13 mouse cellular contexts compared by ENCODE assay signal in the genomic region with DNA sequence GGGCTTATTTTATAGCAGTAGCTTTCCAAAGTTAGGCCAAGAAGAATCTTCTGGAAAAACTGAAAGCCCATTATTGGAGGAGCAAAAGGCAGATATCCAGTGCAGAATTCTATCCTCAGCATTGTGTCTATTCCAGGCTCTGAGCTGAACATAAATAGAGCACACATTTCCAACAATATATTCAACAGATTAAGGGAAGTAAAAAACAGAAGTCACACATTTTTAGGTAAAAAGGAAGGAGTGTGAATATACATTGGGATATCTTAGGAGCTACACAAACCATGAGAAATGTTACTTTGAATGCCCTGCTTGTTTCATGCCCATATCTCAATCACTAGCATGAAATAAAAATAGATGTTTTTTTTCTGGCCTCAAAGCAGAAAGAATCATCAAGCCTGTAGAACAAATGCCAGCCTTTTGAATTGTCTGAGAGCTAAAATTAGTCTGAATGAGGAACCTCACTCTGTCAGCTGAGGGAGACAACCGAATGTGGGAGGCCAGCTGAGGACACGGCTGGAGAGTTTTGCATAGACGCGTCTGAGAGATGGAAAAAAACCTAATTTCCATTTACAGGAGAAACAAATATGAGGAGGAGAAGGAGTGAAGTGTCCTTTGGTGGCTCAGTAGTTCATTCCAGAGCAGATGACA. TPM values are rescaled to one million over a fixed set of nuclear protein-coding genes. Genes with fewer than 3 reads are reported as not detected.
DNase-seq lines count a peak whose midpoint lies in the region; ATAC-seq and TF ChIP-seq lines count a peak whose summit lies in the region.
"Had no signal": no experiment of that assay in that cellular context is flagged by ENCODE, and none has a peak within 500 bp of the region (broad histone marks: within the 10 kb centered on the region; RNA-seq: fewer than 3 reads in every experiment).

No protein-coding gene starts in this region.

- H3K9ac ChIP-seq in midbrain, embryonic 16.5 days (ENCODE audit: low read depth, low read length), result no peak overlapping the region
- H3K9ac ChIP-seq: embryonic facial prominence, embryonic 13.5 days; intestine, embryonic 15.5 days had no signal

- no peak for TF ChIP-seq POLR2A in cortical plate, adult 2 months (IDR thresholded peaks at IDR 0.05; ENCODE audit: extremely low read depth, insufficient read depth, low read length)

- peaks cover 12% of the 10 kb centered on the region; the same call in 1 of the 2 replicates for H3K4me1 ChIP-seq in cortical plate, adult 2 months (ENCODE audit: control insufficient read depth, insufficient read depth, low read length)
- no peaks in the 10 kb centered on the region for H3K4me1 ChIP-seq in midbrain, embryonic 16.5 days (ENCODE audit: control insufficient read depth, insufficient read depth, low read length)
- H3K4me1 ChIP-seq: embryonic facial prominence, embryonic 13.5 days; intestine, embryonic 15.5 days had no signal

- WGBS in midbrain, embryonic 16.5 days, result 74% methylated on average over 4 of the region's 4 CpGs

- no peaks in the 10 kb centered on the region for H3K27me3 ChIP-seq in midbrain, embryonic 16.5 days (ENCODE audit: control insufficient read depth, insufficient read depth, low read depth, low read length)
- H3K27me3 ChIP-seq: embryonic facial prominence, embryonic 13.5 days; intestine, embryonic 15.5 days had no signal

- no peak for TF ChIP-seq CTCF in cortical plate, adult 2 months (IDR thresholded peaks at IDR 0.05; ENCODE audit: extremely low read depth, insufficient read depth, low read length)

- no peak for ATAC-seq in midbrain, embryonic 16.5 days
- ATAC-seq: forebrain, embryonic 14.5 days; intestine, embryonic 15.5 days had no signal

- no peaks in the 10 kb centered on the region for H3K9me3 ChIP-seq in midbrain, embryonic 16.5 days (replicated peaks; ENCODE audit: control insufficient read depth, low read length, poor library complexity, severe bottlenecking)
- H3K9me3 ChIP-seq: embryonic facial prominence, embryonic 13.5 days; intestine, embryonic 15.5 days had no signal

- no peaks in the 10 kb centered on the region for H3K36me3 ChIP-seq in midbrain, embryonic 16.5 days (ENCODE audit: control insufficient read depth, insufficient read depth, low read length)
- H3K36me3 ChIP-seq: embryonic facial prominence, embryonic 13.5 days; intestine, embryonic 15.5 days had no signal

- H3K27ac ChIP-seq in cortical plate, adult 2 months (ENCODE audit: insufficient read depth, low read length), result peak overlapping the region; percentile 84; the same call in 1 of the 2 replicates
- no peak overlapping the region for H3K27ac ChIP-seq in midbrain, embryonic 16.5 days (ENCODE audit: low read length)
- H3K27ac ChIP-seq: embryonic facial prominence, embryonic 13.5 days; intestine, embryonic 15.5 days had no signal

- no peak overlapping the region for H3K4me2 ChIP-seq in midbrain, embryonic 16.5 days (ENCODE audit: low read length)
- H3K4me2 ChIP-seq: embryonic facial prominence, embryonic 13.5 days; intestine, embryonic 15.5 days had no signal

- intact Hi-C loops in left cerebral cortex, postnatal 4 days (cut with DNase I), result loop anchor here (5.0 to 10.0 kb wide), 3 partner anchors 235 to 363 kb away; partner anchors contain the start of genes Aadat, Gm10283 and Mfap3l

- DNase-seq in left cerebral cortex, adult 11 months (ENCODE audit: low spot score), result peak; percentile 37
- no peak for DNase-seq in left cerebral cortex, postnatal 4 days
- peak; percentile 67 for DNase-seq in layer of hippocampus, adult 9-11 months
- peak; percentile 70 to 84 for DNase-seq in right cerebral cortex, postnatal 10 days (ENCODE audit: low spot score in 2 of 2)
- DNase-seq in gastrocnemius, adult 18-20 months (ENCODE audit: low spot score), result no peak
- DNase-seq: adrenal gland, postnatal 10 days; cerebellum, adult 8-10 months; kidney, postnatal 25 days had no signal

- no peak overlapping the region for H3K4me3 ChIP-seq in cortical plate, adult 2 months (ENCODE audit: insufficient read depth, low read length)
- no peak overlapping the region for H3K4me3 ChIP-seq in midbrain, embryonic 16.5 days (ENCODE audit: low read depth, low read length)
- H3K4me3 ChIP-seq: embryonic facial prominence, embryonic 13.5 days; intestine, embryonic 15.5 days had no signal

RNA-seq across cellular contexts. Expression of gene Hpf1, which starts 22.6 kb away (rescaled TPM):
- 10 to 100 TPM; 50.5 to 58.5 TPM for total RNA-seq in left cerebral cortex, postnatal 4 days (2021)
- polyA plus RNA-seq in cortical plate, adult 2 months (2012; rRNA removed), result 50.7 and 52.1 TPM in 2 replicates
- total RNA-seq in gastrocnemius, adult 18-20 months (2021), result 1 to 10 TPM; 5.5 to 7.7 TPM
- 101 and 111 TPM in 2 replicates for polyA plus RNA-seq in midbrain, embryonic 16.5 days (2015; fragmentation: Nextera tagmentation; extraction: Ambion mirVana)

Comparison
In these comparisons a context has a peak if more than half of its experiments do, and no peak if none do; other contexts are left out.
1. DNase-seq: peak in left cerebral cortex, adult 11 months (single experiment), layer of hippocampus, adult 9-11 months (single experiment) and right cerebral cortex, postnatal 10 days (2 of 2); none in left cerebral cortex, postnatal 4 days (single experiment) and gastrocnemius, adult 18-20 months (single experiment).
2. RNA of gene Hpf1, which starts 22.6 kb away (total RNA-seq): 50.5 to 58.5 TPM in left cerebral cortex, postnatal 4 days; 5.5 to 7.7 TPM in gastrocnemius, adult 18-20 months; every median in the first group is over 4 times any median in the second.